Mouse (Mus musculus) liver, adult 2 months (tissue): ENCODE measurements around the gene Ccdc186.

ENCODE experiments used
- CTCF ChIP-seq: fragments of 200-500 bp; IDR thresholded peaks from 2 replicates; pipeline ENCODE4 v1.5.1; 2011; ENCODE audit warnings: low read depth, low read length, control low read depth
- POLR2A ChIP-seq: fragments of 200-500 bp; IDR thresholded peaks from 2 replicates; pipeline ENCODE4 v1.6.1; 2011; ENCODE audit warnings: low read length, control low read depth; ENCODE audit not compliant: insufficient read depth; ENCODE audit errors: extremely low read depth

- no peak for TF ChIP-seq CTCF
- no peak for TF ChIP-seq POLR2A
Measured at GRCm38 (mm10) chr19:56747878-56748277, 74.1 kb downstream of the Ccdc186 start.
